Mouse (Mus musculus): ENCODE measurements around the gene Ccdc50.

DNA sequence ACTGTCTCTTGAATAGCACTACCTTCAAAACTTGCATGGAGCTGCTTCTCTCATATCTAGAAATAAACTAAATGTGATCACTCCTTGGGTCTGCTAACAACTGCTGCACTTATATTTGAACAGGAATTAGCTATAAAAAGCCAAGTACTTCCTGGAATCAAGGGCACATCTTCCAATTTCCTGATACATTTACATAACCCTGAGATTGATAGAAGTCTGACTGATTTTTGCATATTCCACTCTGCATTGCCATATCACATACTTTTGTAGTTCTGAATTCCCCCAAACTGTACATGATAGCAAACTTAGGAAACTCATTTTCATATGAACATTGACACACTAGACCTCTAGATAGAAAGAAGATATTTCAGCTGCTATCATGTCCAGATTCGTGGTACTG, 40.3 kb upstream of the Ccdc50 start:
- TF ChIP-seq CTCF (IDR thresholded peaks at IDR 0.05; ENCODE audit: insufficient read depth, low read length) (no peak), POLR2A (IDR thresholded peaks at IDR 0.05; ENCODE audit: borderline replicate concordance, extremely low read depth, low read depth, low read length) (no peak)
